Mouse (Mus musculus) forebrain, embryonic 12.5 days (tissue): ENCODE measurements around the gene Cxcl16. TPM values are rescaled to one million over a fixed set of nuclear protein-coding genes. Genes with fewer than 3 reads are reported as not detected.

Source experiments
- ATAC-seq: fragments of 200-750 bp; cut with Nextera tagmentation; 2 replicates; pipeline ENCODE4 v1.8.0; 2017; ENCODE audit warnings: moderate TSS enrichment; ENCODE audit not compliant: low FRiP score
- H3K27ac ChIP-seq: fragments of 300-500 bp; sonication (generic); 2 replicates; pipeline ENCODE4 v1.5.1; 2016; ENCODE audit warnings: mild to moderate bottlenecking
- H3K27me3 ChIP-seq: fragments of 300-500 bp; sonication (generic); 2 replicates; pipeline ENCODE4 v1.6.1; 2016; ENCODE audit warnings: mild to moderate bottlenecking
- H3K36me3 ChIP-seq: fragments of 300-500 bp; sonication (generic); replicated peaks from 2 replicates; pipeline ENCODE4 v1.6.1; 2016; ENCODE audit warnings: mild to moderate bottlenecking
- H3K4me1 ChIP-seq: fragments of 300-500 bp; sonication (generic); 2 replicates; pipeline ENCODE4 v1.6.1; 2016
- H3K4me2 ChIP-seq: fragments of 300-500 bp; sonication (generic); 2 replicates; pipeline ENCODE4 v1.6.1; 2016; ENCODE audit warnings: mild to moderate bottlenecking, moderate library complexity
- H3K4me3 ChIP-seq: fragments of 300-500 bp; sonication (generic); replicated peaks from 2 replicates; pipeline ENCODE4 v1.5.1; 2016; ENCODE audit warnings: mild to moderate bottlenecking
- H3K9ac ChIP-seq: fragments of 300-500 bp; sonication (generic); 2 replicates; pipeline ENCODE4 v1.6.1; 2016; ENCODE audit warnings: mild to moderate bottlenecking
- H3K9me3 ChIP-seq: fragments of 300-500 bp; sonication (generic); 2 replicates; pipeline ENCODE4 v1.6.1; 2016
- WGBS: fragments of 180-500 bp; shearing (Covaris S2); methylation state at CpG from one replicate; pipeline ENCODE4 v1.1.7; 2016; 5-methylcytosine and 5-hydroxymethylcytosine counted together
- polyA plus RNA-seq: library from polyadenylated mRNA; unstranded; fragments of >200 nt; fragmentation: Nextera tagmentation; extraction: Ambion mirVana; gene quantifications from 2 replicates; pipeline ENCODE4 v1.2.1, GENCODE M21; 2016

Gene Cxcl16
- polyA plus RNA-seq, result 0.74 and 1.0 TPM in 2 replicates

DNA sequence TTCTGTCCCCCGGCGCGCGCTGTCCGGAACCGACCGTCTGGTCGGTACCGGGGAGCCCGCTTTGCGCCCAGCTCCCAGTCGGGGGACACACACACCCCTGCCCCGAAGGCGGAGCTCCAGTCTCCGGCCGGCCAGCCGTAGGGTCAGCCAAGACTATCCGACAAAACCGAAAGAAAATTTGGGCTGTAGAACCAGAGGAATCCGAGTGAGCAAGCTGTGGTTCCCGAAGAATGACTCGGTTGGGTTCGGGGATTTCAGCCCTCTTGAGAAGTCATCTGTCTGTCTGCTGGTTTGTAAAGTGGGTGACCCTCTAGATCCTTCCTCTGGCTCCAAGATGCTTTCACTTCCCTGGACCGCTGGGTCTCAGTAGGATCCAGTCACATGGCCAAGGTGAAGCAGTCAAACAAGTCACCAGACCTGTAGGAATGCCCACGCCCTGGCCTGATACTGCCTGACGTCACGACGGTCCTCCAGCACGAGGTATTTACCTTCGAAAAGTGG lies at the start of gene Cxcl16:
TSS of gene Cxcl16 (minus strand) at position 384 of the 501 bp plus-strand sequence.
- Histone ChIP-seq H3K4me2 (peak within 1 kb of the TSS; percentile 69), H3K4me3 (peak within 1 kb of the TSS; percentile 40), H3K4me1 (peaks cover 13% of the 10 kb centered on the region), H3K27me3 (peaks cover 56% of the 10 kb centered on the region), H3K36me3 (no peaks in the 10 kb centered on the region), H3K9me3 (no peaks in the 10 kb centered on the region), H3K27ac (no peak within 1 kb of the TSS), H3K9ac (peak within 1 kb of the TSS; percentile 49)
- no peak for ATAC-seq
- 8% methylated on average over 30 of the region's 30 CpGs for WGBS

DNA sequence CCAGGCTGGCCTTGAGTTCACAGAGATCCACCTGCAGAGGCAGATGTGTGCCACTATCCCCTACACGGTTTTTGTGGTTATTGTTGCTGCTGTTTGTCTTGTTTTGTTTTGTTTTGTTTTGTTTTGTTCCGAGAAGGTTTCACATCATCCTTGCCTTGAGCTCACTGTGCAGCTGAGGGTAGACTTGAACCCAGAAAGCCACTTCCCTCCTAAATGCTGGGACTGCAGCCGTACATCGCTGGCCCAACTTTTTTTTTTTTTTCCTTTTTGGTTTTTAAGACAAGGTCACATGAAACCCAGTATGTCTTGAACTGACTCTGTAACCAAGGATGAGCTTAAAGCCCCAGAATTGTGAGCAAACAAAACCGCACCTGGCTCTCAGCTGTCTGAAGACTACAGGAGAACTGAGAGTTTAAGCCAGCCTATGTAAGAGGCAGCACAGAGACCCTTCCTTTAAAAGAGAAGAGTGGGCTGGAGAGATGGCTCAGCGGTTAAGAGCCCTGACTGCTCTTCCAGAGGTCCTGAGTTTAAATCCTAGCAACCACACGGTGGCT lies 47.3 kb upstream of the Cxcl16 start:
- 73% methylated on average over 7 of the region's 7 CpGs for WGBS
- Histone ChIP-seq H3K4me2 (no peak overlapping the region), H3K36me3 (no peaks in the 10 kb centered on the region), H3K27ac (no peak overlapping the region), H3K9me3 (no peaks in the 10 kb centered on the region), H3K4me1 (peaks cover 5% of the 10 kb centered on the region; the same call in 1 of the 2 replicates), H3K9ac (no peak overlapping the region), H3K4me3 (no peak overlapping the region), H3K27me3 (peaks cover 23% of the 10 kb centered on the region)
- ATAC-seq, result no peak

DNA sequence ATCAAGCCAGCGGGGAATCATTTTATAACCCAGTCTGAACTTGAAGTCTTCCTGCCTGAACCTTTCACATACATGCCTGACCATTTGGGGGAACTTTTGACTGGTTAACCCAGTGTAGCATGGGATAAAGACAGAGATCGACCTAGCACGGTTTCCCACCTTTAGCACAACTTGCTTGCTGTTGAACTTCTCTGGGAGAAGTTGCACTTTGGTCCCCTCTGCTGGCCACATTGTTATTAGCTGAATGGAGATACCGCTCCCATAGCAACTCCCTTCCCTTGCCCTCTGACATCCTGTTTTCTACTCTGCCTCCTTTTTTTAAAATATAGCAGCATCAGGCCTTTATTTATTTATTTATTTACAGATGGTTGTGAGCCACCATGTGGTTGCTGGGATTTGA lies 46.6 kb upstream of the Cxcl16 start:
- no peak for ATAC-seq
- WGBS, result 31% methylated on average over 4 of the region's 4 CpGs
- no peak overlapping the region for H3K27ac ChIP-seq

DNA sequence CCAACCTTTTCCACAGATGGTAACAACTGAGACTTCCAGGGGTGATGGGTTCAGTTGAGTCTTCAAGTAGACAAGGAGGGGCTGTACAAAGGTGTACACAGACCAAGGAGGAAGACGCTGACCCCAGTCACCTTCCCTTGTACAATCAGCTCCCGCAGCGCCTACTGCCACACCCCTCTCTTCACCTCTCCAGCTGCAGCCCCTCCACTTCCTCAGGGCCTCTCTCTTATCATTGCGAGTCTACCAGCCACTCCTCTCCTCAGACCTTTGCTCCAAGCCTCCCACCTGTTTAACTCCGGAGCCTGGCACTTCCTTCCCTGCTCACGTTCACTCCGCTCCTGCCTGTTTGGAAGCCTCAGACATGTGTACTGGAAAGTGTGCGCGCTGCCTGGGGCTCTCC lies 45.2 kb upstream of the Cxcl16 start, which contains the start of gene Tm4sf5:
TSS of gene Tm4sf5 (plus strand) at position 275 of the 400 bp plus-strand sequence.
- H3K27me3 ChIP-seq, result peaks cover 18% of the 10 kb centered on the region
- H3K36me3 ChIP-seq, result no peaks in the 10 kb centered on the region
- no peak within 1 kb of the TSS for H3K4me3 ChIP-seq
- H3K4me2 ChIP-seq, result no peak within 1 kb of the TSS
- ATAC-seq, result no peak
- H3K9me3 ChIP-seq, result no peaks in the 10 kb centered on the region
- H3K9ac ChIP-seq, result no peak within 1 kb of the TSS
- H3K27ac ChIP-seq, result no peak within 1 kb of the TSS
- 78% methylated on average over 9 of the region's 9 CpGs for WGBS
- peaks cover 5% of the 10 kb centered on the region; the same call in 1 of the 2 replicates for H3K4me1 ChIP-seq

More for the DNA sequence above, 46.6 kb upstream of the Cxcl16 start:
- Histone ChIP-seq H3K4me1 (peaks cover 5% of the 10 kb centered on the region; the same call in 1 of the 2 replicates), H3K9ac (no peak overlapping the region), H3K4me3 (no peak overlapping the region), H3K27me3 (peaks cover 23% of the 10 kb centered on the region), H3K36me3 (no peaks in the 10 kb centered on the region), H3K4me2 (no peak overlapping the region), H3K9me3 (no peaks in the 10 kb centered on the region)

DNA sequence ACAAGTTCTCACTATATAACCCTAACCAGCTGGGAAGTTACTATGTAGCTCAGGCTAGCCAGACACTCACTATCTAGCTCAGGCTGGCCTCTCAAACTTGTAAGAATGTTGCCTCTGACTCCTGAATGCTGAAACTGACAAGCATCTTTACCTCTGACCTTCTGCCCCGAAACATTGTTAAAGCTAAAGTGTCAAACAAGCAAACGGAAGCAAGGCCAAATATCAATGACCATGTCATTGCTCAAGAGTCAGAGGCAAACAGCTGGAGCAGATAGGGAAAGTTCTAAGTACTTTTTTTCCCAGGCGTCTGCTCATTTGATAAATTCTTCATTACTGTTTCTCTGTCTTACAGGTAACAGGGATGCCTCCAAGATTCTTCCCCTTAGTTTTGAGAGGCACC lies 42.2 kb upstream of the Cxcl16 start:
- 78% methylated on average over 3 of the region's 3 CpGs for whole genome bisulfite sequencing
- Histone ChIP-seq H3K9me3 (no peaks in the 10 kb centered on the region), H3K4me1 (no peaks in the 10 kb centered on the region), H3K27ac (no peak overlapping the region), H3K9ac (no peak overlapping the region), H3K36me3 (no peaks in the 10 kb centered on the region), H3K4me3 (no peak overlapping the region), H3K27me3 (peaks cover 10% of the 10 kb centered on the region), H3K4me2 (no peak overlapping the region)
- no peak for ATAC-seq

DNA sequence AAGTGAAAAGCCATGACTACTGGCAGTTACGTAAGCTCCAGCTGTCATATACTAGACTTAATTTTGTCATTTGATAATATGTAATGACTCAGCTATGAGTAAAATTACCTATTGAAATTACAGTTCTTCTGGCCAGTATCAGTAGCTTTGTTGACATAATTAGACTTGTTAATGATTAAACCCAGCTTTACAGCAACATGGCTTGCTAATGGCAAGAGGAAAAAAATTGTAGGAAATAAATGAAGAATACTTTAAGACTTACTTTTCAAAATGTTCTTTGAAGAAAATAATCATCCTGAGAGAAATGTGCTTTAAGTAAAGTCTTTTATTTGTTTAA lies 40.7 kb upstream of the Cxcl16 start:
- no peaks in the 10 kb centered on the region for H3K36me3 ChIP-seq
- H3K27me3 ChIP-seq, result peaks cover 8% of the 10 kb centered on the region
- no peak for ATAC-seq
- H3K4me2 ChIP-seq, result no peak overlapping the region
- H3K9me3 ChIP-seq, result no peaks in the 10 kb centered on the region
- H3K4me1 ChIP-seq, result no peaks in the 10 kb centered on the region
- no peak overlapping the region for H3K9ac ChIP-seq
- WGBS, result 95% methylated on average over 1 of the region's 1 CpGs
- no peak overlapping the region for H3K27ac ChIP-seq
- H3K4me3 ChIP-seq, result no peak overlapping the region

DNA sequence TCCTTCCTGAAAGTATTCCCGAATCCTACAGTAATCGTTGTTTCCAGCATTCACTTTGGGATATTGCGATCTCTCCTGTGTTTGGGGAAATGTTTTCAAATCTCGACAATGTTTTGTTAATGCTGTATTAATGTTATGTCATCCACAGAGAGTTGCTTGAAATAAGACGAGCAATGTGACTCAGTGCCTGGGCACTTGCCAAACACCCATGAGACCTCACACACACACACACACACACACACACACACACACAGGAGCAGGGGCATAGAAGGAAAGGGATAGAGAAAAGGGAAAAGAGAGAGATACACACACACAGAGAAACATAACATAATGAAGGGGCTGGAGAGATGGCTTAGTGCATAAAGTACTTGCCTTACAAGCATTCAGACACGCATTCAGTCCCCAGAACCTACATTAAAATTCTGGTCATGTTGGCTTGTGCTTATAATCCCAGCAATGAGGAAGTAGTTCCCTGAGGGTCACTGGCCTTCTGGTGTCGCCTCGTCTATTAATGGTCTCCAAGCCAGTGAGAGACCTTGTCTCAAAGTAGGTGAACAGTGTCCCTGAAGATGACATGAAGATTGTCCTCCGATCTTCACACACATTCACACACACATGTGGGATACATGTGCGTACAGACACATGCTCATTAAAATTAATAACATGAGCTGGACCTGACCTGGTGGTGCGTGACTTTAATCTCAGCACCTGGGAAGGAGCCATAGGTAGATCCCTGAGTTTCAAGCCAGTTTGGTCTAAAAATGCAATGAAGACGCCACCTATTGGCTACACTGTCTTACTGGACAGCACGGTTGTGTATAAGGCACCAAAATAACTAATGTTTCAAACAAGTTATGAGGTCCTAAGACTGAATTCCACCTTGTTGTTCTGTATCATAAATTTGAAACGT lies 40.0 kb upstream of the Cxcl16 start:
- H3K4me1 ChIP-seq, result no peaks in the 10 kb centered on the region
- 71% methylated on average over 14 of the region's 14 CpGs for WGBS
- no peak for ATAC-seq

DNA sequence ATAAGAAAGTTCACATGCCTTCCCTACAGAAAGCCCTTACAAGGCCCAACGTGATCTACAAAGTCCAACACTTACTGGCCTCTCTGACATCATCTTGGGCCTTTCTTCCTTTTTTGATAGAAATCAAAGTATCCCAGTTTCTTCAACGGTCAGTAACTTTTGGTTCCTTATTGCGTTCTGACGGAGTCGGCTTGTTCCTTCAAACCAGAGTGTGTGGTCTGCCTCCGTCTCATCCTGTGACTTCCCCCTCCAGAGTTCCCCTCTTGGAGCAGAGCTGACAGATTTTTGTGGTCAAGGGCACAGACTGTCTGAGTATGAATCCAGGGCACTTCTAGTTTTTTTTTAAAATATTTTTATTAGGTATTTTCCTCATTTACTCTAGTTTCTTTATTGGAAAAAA lies 29.9 kb upstream of the Cxcl16 start:
- Histone ChIP-seq H3K4me2 (no peak overlapping the region), H3K4me1 (no peaks in the 10 kb centered on the region), H3K27ac (no peak overlapping the region), H3K9me3 (no peaks in the 10 kb centered on the region), H3K4me3 (no peak overlapping the region), H3K27me3 (peaks cover 3% of the 10 kb centered on the region; the same call in 1 of the 2 replicates), H3K36me3 (no peaks in the 10 kb centered on the region), H3K9ac (no peak overlapping the region)
- 89% methylated on average over 6 of the region's 6 CpGs for WGBS
- ATAC-seq, result no peak

More for the DNA sequence above, 40.0 kb upstream of the Cxcl16 start:
- Histone ChIP-seq H3K27me3 (peaks cover 2% of the 10 kb centered on the region), H3K27ac (no peak overlapping the region), H3K9ac (no peak overlapping the region), H3K9me3 (no peaks in the 10 kb centered on the region), H3K36me3 (no peaks in the 10 kb centered on the region), H3K4me3 (no peak overlapping the region), H3K4me2 (no peak overlapping the region)

DNA sequence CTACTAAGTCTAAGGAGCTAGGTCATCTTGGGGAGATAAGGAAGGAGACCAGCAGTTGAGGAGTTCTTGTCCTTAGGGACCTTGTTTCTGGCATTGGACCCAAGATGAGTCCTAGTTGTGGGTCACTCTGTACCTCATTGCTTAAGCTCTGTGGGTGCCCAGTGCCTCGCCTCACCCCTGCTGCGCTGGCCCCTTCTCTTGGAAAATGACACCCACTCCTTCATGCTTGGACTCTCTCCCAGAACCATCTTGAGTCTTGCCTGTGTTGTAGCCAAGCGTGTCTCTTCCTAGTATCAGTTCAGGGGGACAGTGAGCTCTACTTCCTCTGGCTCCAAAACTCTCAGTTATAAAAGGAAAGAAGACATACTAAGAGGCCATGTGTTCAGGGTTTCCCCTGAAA lies 29.4 kb upstream of the Cxcl16 start:
- no peaks in the 10 kb centered on the region for H3K9me3 ChIP-seq
- no peak overlapping the region for H3K9ac ChIP-seq
- H3K4me3 ChIP-seq, result no peak overlapping the region
- no peak overlapping the region for H3K4me2 ChIP-seq
- 85% methylated on average over 3 of the region's 3 CpGs for WGBS
- H3K27ac ChIP-seq, result no peak overlapping the region
- H3K36me3 ChIP-seq, result no peaks in the 10 kb centered on the region
- H3K4me1 ChIP-seq, result no peaks in the 10 kb centered on the region
- H3K27me3 ChIP-seq, result peaks cover 3% of the 10 kb centered on the region; the same call in 1 of the 2 replicates
- ATAC-seq, result no peak

DNA sequence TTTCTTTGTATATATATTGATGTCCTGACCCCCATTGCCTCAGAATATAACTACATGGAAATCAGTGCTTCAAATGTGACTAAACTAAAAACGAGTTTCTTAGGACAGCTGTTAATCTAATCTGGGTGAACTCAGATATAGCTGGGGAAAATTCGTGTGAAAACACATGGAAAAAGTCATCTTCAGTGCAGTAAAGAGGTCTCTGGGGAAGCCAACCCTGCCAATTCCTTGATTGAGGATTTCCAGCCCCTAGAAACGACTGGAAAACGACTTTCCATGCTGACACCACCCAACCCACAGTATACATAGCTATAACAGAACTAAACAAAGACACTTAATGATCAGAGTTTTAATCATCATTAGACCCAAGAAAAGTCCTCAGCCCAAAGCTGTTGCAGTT lies 28.0 kb upstream of the Cxcl16 start:
- ATAC-seq, result no peak
- WGBS, result 52% methylated on average over 4 of the region's 4 CpGs
- Histone ChIP-seq H3K4me1 (no peaks in the 10 kb centered on the region), H3K27ac (no peak overlapping the region), H3K9ac (no peak overlapping the region), H3K4me3 (no peak overlapping the region), H3K4me2 (no peak overlapping the region), H3K9me3 (no peaks in the 10 kb centered on the region), H3K36me3 (no peaks in the 10 kb centered on the region), H3K27me3 (peaks cover 3% of the 10 kb centered on the region; the same call in 1 of the 2 replicates)

DNA sequence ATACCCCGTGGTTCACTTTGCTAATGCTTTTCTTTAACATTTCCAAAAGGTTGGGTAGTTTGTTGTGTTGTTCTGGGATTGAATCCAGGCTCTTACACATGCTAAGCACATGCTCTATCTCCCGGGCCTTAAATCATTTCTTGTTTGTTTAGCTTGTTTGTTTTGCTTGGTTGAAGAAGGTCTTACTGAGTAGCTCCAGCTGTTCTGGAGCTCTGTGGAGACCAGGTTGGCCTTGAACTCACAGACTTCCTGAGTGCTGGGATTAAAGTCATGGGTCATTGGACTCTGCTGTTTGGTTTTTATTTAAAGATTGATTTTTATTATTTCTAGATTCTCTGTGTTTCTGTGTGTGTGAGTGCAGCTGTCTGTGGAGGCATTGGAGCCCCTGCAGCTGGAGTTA lies 25.7 kb upstream of the Cxcl16 start:
- 62% methylated on average over 2 of the region's 2 CpGs for WGBS
- ATAC-seq, result no peak

DNA sequence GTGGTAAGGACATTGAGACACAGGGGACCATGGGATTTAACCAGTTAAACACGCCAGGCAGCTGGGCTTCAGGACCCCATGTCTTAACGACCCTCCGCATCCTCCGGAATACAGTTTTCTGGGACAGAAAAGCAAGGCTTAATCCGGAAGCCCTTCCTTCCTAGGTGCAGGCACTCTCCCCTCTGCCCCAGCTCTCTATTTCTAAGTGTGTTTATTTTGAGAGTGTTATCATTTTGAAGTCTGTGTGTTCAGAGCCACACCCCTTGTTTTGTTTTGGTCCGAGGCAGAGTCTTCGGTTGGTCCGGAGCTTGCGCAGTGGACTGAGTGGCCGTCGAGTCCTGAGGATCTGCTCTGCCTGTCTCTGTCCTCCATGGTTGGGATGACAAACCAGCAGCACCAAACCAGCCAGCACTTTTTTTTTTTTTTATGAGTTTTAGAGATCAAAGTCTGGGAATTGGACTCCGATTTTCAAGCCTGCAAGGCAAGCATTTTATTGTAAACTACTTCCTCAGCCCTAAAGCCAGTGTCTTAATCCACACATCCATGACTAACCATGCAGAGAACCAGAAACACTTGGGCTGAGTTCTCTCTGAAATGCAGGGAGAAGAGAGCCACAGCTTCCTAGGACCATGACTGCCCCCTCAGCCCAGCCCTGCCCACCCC lies 15.2 kb upstream of the Cxcl16 start:
- WGBS, result 83% methylated on average over 12 of the region's 12 CpGs

More for the DNA sequence above, 25.7 kb upstream of the Cxcl16 start:
- peaks cover 3% of the 10 kb centered on the region; the same call in 1 of the 2 replicates for H3K27me3 ChIP-seq
- no peaks in the 10 kb centered on the region for H3K4me1 ChIP-seq
- no peak overlapping the region for H3K9ac ChIP-seq
- H3K9me3 ChIP-seq, result no peaks in the 10 kb centered on the region
- no peak overlapping the region for H3K4me3 ChIP-seq
- H3K36me3 ChIP-seq, result no peaks in the 10 kb centered on the region
- no peak overlapping the region for H3K27ac ChIP-seq
- H3K4me2 ChIP-seq, result no peak overlapping the region

More for the DNA sequence above, 15.2 kb upstream of the Cxcl16 start:
- no peaks in the 10 kb centered on the region for H3K36me3 ChIP-seq
- no peaks in the 10 kb centered on the region for H3K4me1 ChIP-seq
- no peak overlapping the region for H3K4me2 ChIP-seq
- H3K9ac ChIP-seq, result no peak overlapping the region
- H3K9me3 ChIP-seq, result no peaks in the 10 kb centered on the region
- no peak for ATAC-seq
- no peaks in the 10 kb centered on the region for H3K27me3 ChIP-seq
- no peak overlapping the region for H3K4me3 ChIP-seq
- no peak overlapping the region for H3K27ac ChIP-seq
